Mouse (Mus musculus) forelimb bud, embryonic 11.5 days (tissue): ENCODE results near the gene 2610001J05Rik.

Experiments used
- DNase-seq: peaks from one replicate; pipeline ENCODE4 v3.0.0-alpha.2; 2012; ENCODE audit warnings: low read depth, low spot score

The 2610001J05Rik gene

DNA sequence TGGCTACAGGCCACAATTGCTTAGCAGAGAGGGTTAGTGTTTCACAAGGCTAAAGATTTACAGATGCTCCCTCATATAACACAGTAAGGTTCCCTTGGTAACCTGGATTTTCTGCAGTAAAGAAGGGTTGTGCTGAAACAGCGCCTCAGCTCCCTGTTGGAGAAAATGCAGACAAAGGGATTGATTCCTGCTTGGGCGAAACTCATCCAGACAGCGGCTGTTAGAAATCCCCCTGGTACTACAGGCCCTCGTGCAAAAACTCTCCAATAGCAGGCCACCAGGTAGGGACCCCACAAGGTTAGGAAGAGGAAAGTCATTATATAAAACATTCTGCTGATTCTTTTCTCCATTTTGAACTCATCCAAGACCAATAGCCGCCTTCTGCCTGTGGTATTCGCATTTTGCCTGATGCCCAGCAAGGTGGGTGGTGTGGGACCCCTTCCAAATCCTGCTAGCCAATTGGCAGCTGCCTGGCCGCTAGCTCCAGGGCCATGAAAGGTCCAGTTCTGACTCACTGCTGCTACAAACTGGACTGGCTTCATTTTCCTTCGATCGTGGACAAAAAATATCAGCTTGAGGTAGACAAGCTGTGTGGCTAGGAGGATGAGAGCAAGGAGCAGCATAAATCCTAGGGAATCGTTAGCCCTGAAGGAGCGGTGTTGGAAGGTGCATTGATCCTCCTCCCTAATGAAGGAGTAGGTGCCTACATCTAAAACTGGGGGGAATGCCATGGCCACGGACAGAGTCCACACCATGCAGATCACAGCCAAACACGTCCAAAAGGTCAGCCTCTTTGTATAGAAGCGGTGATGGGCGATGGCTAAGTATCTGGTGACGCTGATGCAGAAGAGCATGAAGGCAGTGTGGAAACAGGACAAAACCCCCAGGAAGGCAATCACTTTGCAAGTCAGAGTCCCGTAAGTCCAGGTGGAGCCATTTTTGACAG is 35.3 kb downstream of the 2610001J05Rik start:
- peak; percentile 21 for DNase-seq

DNA sequence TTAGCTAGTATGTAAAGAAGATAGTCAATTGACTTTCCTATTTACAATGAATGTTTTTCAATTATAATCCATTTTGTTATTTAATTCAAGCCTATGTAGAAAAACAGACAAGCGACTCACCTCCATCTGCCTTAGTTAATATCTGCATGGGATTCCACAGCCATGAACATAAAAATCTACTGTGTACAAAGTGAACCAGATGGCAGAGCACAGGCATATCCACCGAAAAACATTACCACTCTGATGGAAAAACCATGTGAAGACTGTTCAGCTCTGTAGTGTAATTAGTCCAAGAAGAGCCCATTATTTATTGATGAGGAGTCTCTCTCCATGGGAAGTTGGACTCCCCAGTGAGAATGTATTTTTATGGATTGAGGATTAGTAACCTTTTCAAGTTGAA is 38.5 kb downstream of the 2610001J05Rik start:
- DNase-seq = no peak

DNA sequence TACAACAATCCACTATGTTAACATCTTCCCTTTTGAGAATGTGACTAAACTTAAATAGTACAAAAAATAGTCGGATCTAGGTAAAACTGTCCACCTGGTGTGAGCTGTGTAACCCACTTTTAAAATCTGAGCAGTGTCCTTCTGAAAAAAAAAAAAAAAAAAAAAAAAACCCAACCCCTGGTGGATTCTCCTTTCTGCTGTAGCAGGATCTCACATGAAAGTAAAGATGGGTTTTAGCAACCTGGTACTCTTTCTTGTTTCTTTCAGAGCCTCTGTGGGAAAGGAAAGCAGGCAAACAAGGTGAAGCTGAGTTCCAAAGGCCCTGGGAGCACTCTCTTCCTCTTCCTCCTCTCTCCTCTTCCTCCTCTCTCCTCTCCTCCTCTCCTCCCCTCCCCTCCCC is 42.4 kb downstream of the 2610001J05Rik start:
- DNase-seq = no peak
